Mouse (Mus musculus) MEL-GATA-1-ER (cell line): ENCODE measurements around the gene Tmem131l.
"Not testable (repeated sequence)": the region's sequence is repeated elsewhere in the genome, so short reads cannot be mapped to it uniquely, and the experiment has no call there.

Experiments used
- DNase-seq: peaks from one replicate; pipeline ENCODE4 v3.0.0-alpha.2; 2012; ENCODE audit warnings: low read depth; ENCODE audit errors: extremely low read depth

Tmem131l gene

DNA sequence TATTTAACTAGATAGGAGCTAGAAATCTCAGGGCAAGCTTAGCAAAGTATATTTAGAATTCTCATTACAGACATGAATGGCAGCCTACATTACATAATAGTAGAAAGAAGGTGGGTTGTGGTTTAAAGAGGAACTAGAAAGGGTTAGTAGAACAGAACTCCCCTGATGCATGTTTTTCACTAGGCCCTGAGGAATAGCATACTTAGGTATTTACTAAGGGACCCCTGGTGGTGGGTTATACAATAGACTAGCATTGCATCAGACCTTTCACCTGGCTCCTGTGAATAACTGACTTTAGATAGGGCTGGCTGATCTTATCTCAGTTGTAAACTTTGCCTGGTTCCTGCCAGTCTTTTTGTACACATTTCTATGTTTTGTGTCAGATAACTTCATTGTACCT is 172.9 kb downstream of the Tmem131l start:
- DNase-seq = not testable (repeated sequence)

DNA sequence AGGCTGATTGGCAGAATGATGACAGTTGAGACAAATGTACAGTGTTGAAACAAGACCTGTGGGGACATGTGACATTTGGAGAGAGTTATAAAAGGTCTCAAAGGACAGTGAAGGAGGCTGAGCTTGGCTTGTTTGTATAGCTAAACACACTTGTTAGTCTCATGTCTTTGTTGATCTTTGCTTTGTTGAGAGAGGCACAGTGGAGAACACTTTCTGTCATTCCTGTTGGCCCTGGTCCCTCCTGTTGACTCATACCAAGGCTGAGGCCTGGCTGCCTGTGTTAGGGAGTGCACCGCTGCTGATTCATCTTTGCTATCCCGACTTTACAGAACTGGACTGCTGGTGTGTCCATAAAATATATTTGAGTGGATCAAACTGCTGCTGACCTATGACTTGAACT is 174.8 kb downstream of the Tmem131l start:
- no peak for DNase-seq

DNA sequence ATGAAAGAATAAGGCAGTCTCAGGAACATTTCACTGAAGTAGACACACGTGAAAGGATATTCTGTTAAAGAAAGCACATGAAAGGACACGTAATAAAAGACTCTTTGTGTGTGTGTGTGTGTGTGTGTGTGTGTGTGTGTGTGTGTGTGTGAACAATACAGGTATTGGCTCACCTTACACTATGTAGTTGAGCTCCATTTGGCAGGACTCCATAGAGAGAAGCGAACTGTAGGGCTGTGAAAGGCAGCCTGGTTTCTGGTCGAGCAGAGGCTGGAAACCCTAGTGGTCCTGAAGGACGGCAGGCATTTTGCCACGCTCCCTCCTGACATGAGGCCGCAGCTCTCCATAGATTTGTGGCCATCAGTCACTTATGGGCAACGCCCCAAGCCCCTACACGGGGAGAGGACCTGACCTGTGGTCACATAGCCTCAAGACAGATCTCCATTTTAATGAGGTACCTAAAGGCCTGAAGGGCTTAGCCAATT is 175.9 kb downstream of the Tmem131l start:
- no peak for DNase-seq

DNA sequence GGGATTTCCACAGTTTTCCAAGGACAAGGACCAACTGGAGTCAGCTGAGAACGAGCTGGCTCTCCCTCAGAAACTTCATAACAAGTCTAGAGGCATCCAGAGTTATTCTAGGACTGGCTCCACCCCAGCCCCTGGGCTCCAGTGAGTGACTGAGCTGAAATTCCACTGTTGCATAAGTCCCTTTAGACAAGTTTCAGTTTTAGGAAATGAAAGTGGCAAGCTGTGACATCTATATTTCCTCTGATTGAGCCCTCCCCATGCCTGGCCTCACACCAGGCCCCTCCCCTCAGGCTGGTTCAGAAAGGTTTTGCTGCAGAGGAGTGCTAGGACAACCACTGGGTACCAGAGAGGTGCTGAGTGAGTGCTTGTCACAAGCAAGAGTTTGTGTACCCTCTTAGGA is 177.0 kb downstream of the Tmem131l start:
- DNase-seq = no peak

DNA sequence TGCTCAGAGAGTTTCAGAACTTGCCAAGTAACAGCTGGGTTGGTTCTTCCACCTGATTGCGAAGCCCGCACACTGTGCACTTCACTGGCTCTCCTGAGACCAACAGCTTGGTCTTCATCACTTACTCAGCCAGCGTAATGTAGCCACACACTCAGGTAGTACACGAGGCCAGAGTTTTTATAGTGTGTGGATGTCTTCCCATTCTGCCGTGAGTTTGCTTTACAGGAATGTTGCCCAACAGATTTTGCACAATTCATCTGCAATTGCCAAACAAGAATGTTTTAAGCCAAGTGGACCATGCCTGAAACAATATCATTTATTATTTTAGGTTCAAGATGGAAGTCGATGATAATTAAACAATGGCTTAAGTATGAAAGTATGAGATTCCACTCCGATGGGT is 180.4 kb downstream of the Tmem131l start:
- DNase-seq = no peak

DNA sequence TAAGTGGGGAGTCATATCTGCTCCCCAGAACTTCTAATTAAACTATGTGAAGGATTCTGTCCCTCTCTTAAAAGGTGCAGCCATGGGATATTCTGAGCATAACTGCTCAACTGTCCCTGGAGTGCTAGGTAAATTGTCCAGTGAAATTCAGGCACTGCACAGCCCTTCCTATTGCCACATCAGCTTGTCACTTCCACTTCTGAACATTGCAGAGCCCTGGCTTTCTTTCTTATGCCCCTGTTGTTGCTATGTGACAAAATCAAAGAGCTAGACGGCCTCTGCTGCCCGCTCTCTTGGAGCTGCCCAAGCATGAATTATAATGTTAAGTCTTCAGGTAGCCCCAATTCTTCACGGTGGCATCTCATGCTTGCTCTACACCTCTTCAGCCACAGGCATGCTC is 180.9 kb downstream of the Tmem131l start:
- DNase-seq = no peak

DNA sequence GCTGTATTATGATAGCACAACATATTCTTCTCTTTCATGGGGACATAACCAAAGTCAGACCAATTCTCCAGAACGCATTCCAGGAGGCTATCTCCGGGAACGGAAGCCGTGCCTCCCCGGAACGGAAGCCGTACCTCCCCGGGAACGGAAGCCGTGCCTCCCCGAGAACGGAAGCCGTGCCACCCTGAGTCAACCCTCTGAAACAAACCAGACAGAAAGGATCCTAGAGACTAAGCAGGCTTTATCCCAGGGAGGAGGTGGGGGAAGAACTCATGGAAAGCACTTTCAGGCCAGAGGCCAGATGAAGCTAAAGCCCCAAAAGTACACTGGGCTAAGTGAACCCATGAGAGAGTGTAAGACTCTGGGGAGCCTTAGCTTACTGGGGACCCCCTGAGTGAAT is 182.4 kb downstream of the Tmem131l start:
- DNase-seq = no peak

DNA sequence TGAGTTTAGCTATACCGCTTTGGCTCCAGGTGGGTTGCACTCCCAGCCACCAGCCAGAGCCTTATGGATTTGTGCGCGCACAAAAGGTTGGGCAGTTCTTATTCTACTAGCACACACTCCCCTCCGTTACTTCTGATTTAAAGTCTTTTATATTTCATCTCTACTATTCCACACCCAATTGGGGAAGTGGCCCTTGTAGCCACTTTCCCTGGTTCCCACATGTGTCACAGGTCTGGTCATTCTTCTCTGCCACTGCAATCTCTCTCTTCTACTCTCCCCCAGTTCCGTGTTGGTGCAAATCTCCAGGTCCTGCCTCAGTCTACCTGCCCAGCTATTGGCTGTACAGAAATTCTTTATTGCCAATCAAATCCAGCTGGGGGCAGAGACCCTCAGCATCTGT is 184.3 kb downstream of the Tmem131l start:
- no peak for DNase-seq

DNA sequence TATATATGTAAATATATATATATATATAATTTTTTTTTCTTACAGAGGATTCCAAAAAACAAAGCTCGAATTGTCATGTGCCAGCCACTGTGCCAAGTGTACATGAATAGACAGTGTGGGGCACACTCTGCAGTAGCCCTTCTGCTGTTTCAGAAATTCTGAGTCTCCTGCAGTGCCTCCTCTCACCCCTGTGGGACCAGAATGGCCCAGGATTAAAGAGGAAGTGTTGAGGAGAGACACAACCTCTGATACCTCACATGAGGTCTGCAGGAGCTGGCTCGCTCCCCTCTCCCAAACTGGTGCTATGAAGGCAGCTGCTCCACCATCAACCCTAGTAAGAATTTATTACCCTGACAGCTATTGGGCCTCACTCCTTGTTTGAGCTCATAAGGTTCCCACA is 190.6 kb downstream of the Tmem131l start:
- no peak for DNase-seq
